Mouse (Mus musculus) cerebral cortex, adult 2 months (tissue): Measurements from ENCODE around the gene Zfp455.

ENCODE experiments used
- WGBS: fragments of 180-500 bp; shearing (Covaris S2); methylation state at CpG from one replicate; pipeline ENCODE4 v1.1.7; 2018; 5-methylcytosine and 5-hydroxymethylcytosine counted together

The Zfp455 gene

GRCm38 (mm10) chr13:67194340-67194894 lies at the start of gene Zfp455:
TSS of gene Zfp455 (plus strand) at chr13:67194506.
- 3% methylated on average over 13 of the region's 13 CpGs for WGBS

DNA sequence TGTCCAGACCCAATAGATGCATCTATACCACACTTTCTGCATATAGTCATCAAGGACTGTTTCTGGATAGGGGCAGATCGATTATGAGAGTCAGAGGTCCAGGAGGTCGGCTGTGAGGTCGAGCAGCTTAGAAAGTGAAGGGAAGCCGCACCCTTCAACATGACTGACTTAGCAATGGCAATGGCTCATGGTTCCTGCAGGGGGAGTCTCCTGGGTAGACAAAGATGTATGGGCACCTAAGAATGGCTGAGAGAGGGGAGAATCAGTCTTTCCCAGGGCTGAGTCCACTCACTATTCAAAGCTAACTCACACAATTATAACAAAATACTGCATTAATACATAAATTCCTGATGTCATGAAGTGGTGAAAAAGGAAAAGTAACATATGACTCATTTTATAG lies 28.2 kb upstream of the Zfp455 start:
- 61% methylated on average over 4 of the region's 4 CpGs for WGBS

DNA sequence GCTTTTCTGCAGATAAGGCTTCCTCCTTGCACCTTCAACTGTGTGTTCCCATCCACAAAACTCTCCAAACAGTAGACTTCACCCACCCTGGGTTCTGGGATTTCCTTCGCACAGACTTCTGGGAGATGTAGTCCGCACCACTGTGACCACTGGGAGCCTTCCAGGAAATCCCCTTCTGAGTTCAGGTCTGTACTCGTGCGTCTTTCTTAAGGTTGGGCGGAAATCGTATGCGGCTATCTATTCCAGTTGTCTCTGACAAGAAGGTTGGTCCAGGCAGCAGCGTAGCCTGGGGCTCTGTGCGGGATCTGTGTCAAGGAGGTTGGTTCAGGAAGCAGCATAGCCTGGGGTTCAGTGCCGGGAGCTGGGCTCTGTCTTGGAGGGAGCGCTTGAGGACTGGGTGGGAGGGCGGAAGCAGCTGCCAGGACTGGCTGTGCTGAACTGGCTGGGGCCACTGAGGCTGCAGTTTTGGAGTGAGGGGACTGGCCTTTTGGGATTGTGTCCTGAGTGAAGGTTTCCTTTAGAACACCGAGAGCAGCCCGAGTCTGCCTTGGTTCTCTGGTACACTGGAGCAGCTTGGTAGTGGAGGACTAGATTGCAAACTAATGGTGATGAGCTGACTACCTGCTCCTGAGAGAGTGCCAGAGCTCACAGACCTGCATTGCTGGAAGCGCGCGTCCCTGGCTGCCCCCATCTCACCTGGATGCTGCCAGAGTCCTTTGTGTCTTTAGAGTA lies 21.1 kb upstream of the Zfp455 start, which contains the start of gene Rsl1:
TSS of gene Rsl1 (plus strand) at position 192 of the 732 bp plus-strand sequence.
- under 1% methylated on average over 17 of the region's 17 CpGs for WGBS

GRCm38 (mm10) chr13:67173723-67174055 lies 20.6 kb upstream of the Zfp455 start:
- 9% methylated on average over 5 of the region's 5 CpGs for WGBS

DNA sequence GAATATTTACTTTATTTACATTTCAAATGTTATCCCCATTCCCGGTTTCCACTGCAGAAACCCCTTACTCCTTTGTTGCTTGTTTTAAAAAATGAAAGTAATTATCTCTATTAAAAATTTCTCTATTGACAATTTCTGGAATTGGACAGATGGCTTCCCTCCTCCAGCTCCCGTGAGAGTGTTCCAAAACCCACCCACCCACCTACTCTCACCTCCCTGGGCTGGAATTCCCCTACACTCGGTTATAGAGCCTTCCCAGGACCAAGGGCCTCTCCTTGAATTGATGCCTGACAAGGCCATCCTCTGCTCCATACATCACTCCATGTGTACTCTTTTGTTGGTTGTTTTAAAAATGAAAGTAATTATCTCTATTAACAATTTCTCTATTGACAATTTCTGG lies 7.3 kb downstream of the Zfp455 start:
- WGBS, result 63% methylated on average over 3 of the region's 3 CpGs

- 63% methylated on average over 4 of the region's 4 CpGs for WGBS
Measured at GRCm38 (mm10) chr13:67214015-67214607, 19.8 kb downstream of the Zfp455 start.
